Mouse (Mus musculus) hindbrain, embryonic 10.5 days (tissue): ENCODE measurements at regions not wholly inside any gene's neighbourhood (a gene's known extent, or its start where the extent isn't known, plus 50 kb on each side); places are given as distances from the start of the nearest gene placed in this dataset.

Source experiments
- DNase-seq: peaks from one replicate; pipeline ENCODE4 v3.0.0-alpha.2; 2017; ENCODE audit warnings: low spot score
- H3K27ac ChIP-seq: fragments of 300-500 bp; sonication (generic); 2 replicates; pipeline ENCODE4 v1.5.1; 2016; ENCODE audit warnings: mild to moderate bottlenecking, moderate library complexity
- H3K27me3 ChIP-seq: fragments of 300-500 bp; sonication (generic); 2 replicates; pipeline ENCODE4 v1.6.1; 2016; ENCODE audit warnings: mild to moderate bottlenecking; ENCODE audit not compliant: poor library complexity, insufficient read depth, severe bottlenecking
- H3K36me3 ChIP-seq: fragments of 300-500 bp; sonication (generic); 2 replicates; pipeline ENCODE4 v1.6.1; 2016; ENCODE audit warnings: mild to moderate bottlenecking, moderate library complexity
- H3K4me1 ChIP-seq: fragments of 300-500 bp; sonication (generic); replicated peaks from 2 replicates; pipeline ENCODE4 v1.6.1; 2016; ENCODE audit warnings: mild to moderate bottlenecking
- H3K4me3 ChIP-seq: fragments of 300-500 bp; sonication (generic); 2 replicates; pipeline ENCODE4 v1.5.1; 2016; ENCODE audit warnings: mild to moderate bottlenecking, moderate library complexity
- H3K9me3 ChIP-seq: fragments of 300-500 bp; sonication (generic); 2 replicates; pipeline ENCODE4 v1.6.1; 2016; ENCODE audit warnings: mild to moderate bottlenecking, moderate library complexity
- WGBS: fragments of 180-500 bp; shearing (Covaris S2); methylation state at CpG from one replicate; pipeline ENCODE4 v1.1.7; 2016; 5-methylcytosine and 5-hydroxymethylcytosine counted together

DNA sequence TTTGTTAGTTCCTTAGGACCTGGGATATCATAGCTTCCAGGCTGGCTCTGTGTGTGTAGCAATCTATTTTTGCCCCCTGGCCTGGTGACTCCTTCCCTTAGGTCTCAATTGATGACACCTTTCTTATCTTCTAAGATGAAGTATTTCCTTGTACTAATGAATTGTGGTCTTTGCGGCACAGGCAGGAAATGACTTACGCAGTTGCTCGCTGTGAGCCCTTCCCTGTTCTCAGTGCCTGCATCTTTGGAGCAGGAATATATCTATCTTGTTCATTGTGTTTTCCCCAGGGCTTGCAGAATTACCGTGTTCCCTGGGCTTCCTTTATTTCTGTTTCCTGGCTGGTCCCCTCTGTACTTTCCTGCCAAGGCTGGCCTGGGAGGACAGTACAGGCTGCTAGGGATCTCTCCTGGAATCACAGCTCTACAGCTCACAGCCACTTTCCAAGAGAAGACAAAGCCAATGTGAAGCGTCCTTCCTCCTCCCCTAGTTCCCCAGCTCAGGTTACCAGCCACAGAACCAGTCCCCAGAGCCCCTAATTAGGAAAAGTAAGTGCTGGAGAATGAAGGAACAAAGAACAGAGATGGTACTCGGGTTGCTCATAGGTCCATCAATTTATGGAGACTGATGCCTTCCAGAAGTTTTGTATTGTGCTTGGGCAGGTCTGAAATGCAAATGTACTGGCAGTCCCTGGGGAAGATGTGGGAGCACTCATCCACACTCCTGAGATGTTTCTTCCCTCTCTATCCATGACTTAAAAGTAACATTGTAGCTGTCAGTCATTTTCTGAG is 119.2 kb upstream of the Eef2kmt start:
- H3K27me3 ChIP-seq: 0 out of 2 replicates have a peak, but pooled peaks cover 6% of the 10 kb centered on the region
- H3K4me1 ChIP-seq: peaks cover 5% of the 10 kb centered on the region; the same call in 1 of the 2 replicates
- no peaks in the 10 kb centered on the region for H3K36me3 ChIP-seq
- H3K27ac ChIP-seq: no peak overlapping the region
- no peaks in the 10 kb centered on the region for H3K9me3 ChIP-seq
- DNase-seq: peak; percentile 3
- H3K4me3 ChIP-seq: no peak overlapping the region
- 62% methylated on average over 6 of the region's 6 CpGs for WGBS

- WGBS: 90% methylated on average over 4 of the region's 4 CpGs
- Histone ChIP-seq H3K36me3 (no peaks in the 10 kb centered on the region), H3K4me1 (peaks cover 20% of the 10 kb centered on the region), H3K27ac (no peak overlapping the region), H3K4me3 (no peak overlapping the region), H3K27me3 (peaks cover 6% of the 10 kb centered on the region; the same call in 1 of the 2 replicates), H3K9me3 (no peaks in the 10 kb centered on the region)
- no peak for DNase-seq
Measured at GRCm38 (mm10) chr16:5371175-5371893, 115.6 kb upstream of the Eef2kmt start.

DNA sequence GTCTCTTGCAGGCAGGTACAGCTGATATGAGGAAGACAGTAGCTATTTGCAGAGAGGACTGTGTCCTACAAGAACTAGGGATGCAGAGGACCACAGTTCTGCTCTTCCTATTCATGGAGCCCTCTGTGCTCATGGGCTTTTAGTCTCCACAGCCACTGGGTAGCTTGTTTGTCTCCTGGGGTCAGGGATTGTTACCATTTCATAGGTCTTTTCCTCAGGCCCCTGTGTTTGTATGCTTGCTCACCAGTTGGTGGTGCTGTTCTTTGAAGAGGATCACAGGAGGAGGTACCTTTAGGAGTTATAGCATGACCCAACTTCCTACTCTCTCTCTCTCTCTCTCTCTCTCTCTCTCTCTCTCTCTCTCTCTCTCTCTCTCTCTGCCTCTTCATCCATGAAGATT is 114.7 kb upstream of the Eef2kmt start:
- H3K27me3 ChIP-seq: peaks cover 8% of the 10 kb centered on the region; the same call in 1 of the 2 replicates
- H3K36me3 ChIP-seq: no peaks in the 10 kb centered on the region
- H3K4me3 ChIP-seq: no peak overlapping the region
- no peak overlapping the region for H3K27ac ChIP-seq
- DNase-seq: no peak
- H3K9me3 ChIP-seq: no peaks in the 10 kb centered on the region
- H3K4me1 ChIP-seq: peaks cover 22% of the 10 kb centered on the region

DNA sequence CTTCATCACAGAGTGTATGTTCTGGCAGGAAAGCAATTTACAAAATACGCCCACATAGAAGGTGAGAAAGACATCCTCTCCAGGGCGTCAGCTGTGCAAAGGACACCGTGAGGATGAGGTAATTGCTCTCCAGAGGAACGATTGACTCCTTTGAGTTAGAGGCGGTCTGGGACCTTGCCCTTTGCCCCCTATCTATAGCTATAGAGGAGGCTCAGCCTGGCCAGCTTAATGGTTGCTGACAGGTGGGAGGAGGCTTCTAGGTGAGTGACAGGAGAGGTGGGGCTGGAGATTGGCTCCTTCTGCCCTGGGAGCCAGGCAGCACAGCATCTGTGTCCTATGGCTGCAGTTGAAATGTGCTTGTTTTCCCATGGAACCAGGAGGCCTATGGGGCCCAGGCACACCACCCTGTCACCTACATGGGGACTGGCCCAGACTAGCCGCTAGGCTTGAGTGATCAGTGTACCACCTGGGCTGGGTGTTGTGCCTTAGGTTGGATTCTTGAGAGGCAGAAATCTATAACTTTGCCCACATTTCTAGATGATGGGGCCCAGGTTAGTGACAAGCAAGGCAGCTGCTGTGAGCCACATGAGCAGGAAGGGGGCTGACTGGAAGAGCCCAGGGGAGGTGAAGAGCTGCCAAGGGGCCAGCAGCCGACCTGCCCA is 113.2 kb upstream of the Eef2kmt start:
- DNase-seq: peak; percentile 53
- peak overlapping the region; percentile 9; the same call in 1 of the 2 replicates for H3K27ac ChIP-seq
- H3K4me1 ChIP-seq: peaks cover 17% of the 10 kb centered on the region
- H3K9me3 ChIP-seq: no peaks in the 10 kb centered on the region
- no peaks in the 10 kb centered on the region for H3K36me3 ChIP-seq
- WGBS: 27% methylated on average over 7 of the region's 7 CpGs
- peaks cover 17% of the 10 kb centered on the region; the same call in 1 of the 2 replicates for H3K27me3 ChIP-seq
- no peak overlapping the region for H3K4me3 ChIP-seq

- H3K27me3 ChIP-seq: peaks cover 17% of the 10 kb centered on the region; the same call in 1 of the 2 replicates
- H3K36me3 ChIP-seq: no peaks in the 10 kb centered on the region
- peaks cover 17% of the 10 kb centered on the region for H3K4me1 ChIP-seq
- no peak for DNase-seq
- WGBS: 69% methylated on average over 8 of the region's 8 CpGs
- H3K4me3 ChIP-seq: no peak overlapping the region
- H3K27ac ChIP-seq: 0 out of 2 replicates have a peak overlapping the region, but pooled peaks have one; percentile 18
- H3K9me3 ChIP-seq: no peaks in the 10 kb centered on the region
Measured at GRCm38 (mm10) chr16:5368357-5368756, 112.6 kb upstream of the Eef2kmt start.

DNA sequence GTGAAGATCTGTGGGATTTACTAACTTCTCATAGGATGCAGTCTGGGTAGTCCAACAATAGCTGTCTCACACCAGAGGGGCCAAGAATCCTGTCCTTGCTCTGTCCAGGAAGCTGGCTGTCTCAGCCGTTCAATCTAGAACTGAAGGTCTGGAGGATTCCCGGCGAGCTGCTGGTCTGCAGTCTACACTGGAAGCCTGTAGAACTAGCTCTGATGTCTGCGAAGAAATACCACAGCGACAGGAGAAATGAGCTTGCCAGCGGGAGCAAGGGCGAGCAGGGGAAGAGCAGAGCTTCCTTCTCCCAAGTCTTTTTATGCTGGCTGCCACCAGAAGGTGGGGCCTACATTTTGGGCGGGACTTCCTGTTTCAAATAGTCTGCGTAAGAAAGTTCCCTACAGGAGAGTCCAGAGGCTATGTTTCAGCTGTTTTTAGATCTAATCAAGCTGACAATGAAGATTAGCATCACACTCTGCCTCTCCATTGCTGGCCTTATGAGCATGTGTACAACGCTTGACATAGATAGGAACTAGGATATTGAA is 111.9 kb upstream of the Eef2kmt start:
- Histone ChIP-seq H3K4me1 (peaks cover 17% of the 10 kb centered on the region), H3K36me3 (no peaks in the 10 kb centered on the region), H3K27ac (no peak overlapping the region), H3K9me3 (no peaks in the 10 kb centered on the region), H3K4me3 (no peak overlapping the region), H3K27me3 (peaks cover 17% of the 10 kb centered on the region; the same call in 1 of the 2 replicates)
- 83% methylated on average over 10 of the region's 10 CpGs for WGBS
- no peak for DNase-seq

- H3K4me1 ChIP-seq: peaks cover 17% of the 10 kb centered on the region
- no peak overlapping the region for H3K4me3 ChIP-seq
- peaks cover 17% of the 10 kb centered on the region; the same call in 1 of the 2 replicates for H3K27me3 ChIP-seq
- 90% methylated on average over 3 of the region's 3 CpGs for WGBS
- H3K9me3 ChIP-seq: no peaks in the 10 kb centered on the region
- H3K27ac ChIP-seq: no peak overlapping the region
- no peak for DNase-seq
- no peaks in the 10 kb centered on the region for H3K36me3 ChIP-seq
Measured at GRCm38 (mm10) chr16:5366021-5366420, 110.2 kb upstream of the Eef2kmt start.

DNA sequence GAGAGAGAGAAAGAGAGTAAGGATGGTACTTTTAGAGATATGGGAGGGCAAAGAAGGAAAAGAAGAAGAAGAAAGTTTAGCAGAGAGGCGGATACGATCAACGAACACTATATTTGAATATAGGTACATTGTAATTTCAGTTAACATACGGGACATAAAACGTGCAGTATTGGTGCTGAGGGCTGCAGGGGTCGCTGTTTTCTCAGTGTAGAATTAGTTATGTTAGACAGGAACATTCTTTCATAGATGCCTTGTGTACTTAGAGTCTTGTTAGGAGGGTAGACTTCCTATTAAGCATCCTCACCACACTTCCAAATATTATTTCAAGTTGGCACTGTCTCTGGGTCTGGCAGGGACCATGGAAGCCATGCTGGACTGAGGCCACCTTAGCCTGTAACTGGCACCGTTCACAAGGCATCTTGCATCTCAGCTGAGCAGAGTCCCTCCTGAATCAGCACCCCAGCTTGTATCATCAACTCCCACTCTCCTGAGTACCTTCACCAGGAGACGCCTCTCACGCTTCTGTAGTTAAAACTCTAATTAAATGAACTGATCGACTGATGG is 107.3 kb upstream of the Eef2kmt start:
- WGBS: 78% methylated on average over 10 of the region's 10 CpGs
- Histone ChIP-seq H3K9me3 (0 out of 2 replicates have a peak, but pooled peaks cover under 1% of the 10 kb centered on the region), H3K4me3 (no peak overlapping the region), H3K36me3 (no peaks in the 10 kb centered on the region), H3K27ac (no peak overlapping the region), H3K4me1 (0 out of 2 replicates have a peak, but pooled peaks cover 2% of the 10 kb centered on the region), H3K27me3 (peaks cover 11% of the 10 kb centered on the region; the same call in 1 of the 2 replicates)
- no peak for DNase-seq

DNA sequence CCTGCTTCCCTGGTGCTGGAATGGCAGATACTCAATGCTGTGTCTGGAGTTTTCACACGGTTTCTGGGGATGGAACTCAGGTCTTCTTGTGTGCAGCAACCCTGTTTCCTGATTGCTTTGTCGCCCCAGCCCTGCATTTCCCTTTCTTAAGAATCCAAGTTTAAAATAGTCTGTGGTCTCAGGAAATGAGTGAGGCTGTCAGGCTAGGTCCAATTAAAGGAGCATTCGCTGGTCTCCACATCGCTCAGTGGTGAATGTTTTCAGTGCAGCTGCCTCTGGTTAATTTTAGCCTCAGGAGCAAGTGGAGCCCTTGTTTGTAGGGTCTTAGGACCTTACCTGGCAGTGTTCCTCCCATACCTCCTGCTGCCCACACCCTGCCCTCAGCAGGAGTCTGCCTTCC is 103.4 kb upstream of the Eef2kmt start:
- Histone ChIP-seq H3K27me3 (no peaks in the 10 kb centered on the region; the same call in 1 of the 2 replicates), H3K4me3 (no peak overlapping the region), H3K9me3 (peaks cover 14% of the 10 kb centered on the region; the same call in 1 of the 2 replicates), H3K36me3 (no peaks in the 10 kb centered on the region), H3K27ac (no peak overlapping the region), H3K4me1 (no peaks in the 10 kb centered on the region)
- 80% methylated on average over 4 of the region's 4 CpGs for WGBS
- no peak for DNase-seq

DNA sequence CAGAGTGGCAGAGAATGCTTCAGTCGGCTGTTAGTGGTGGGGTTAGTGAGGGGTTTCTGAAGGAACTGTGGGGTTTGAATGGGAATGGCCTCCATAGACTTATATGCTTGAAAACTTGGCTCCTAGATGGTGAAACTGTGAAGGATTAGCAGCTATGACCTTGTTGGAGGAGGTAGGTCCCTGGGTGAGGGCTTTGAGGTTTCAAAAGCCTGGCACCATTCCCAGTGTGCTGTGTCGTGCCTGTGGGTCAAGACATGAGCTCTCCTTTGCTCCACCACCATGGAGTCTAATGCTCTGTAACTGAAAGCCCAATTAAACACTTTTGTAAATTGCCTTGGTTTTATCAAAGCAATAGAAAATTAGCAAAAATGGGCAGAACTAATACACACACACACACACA is 98.1 kb upstream of the Eef2kmt start:
- WGBS: 84% methylated on average over 2 of the region's 2 CpGs
- Histone ChIP-seq H3K36me3 (no peaks in the 10 kb centered on the region), H3K9me3 (peaks cover 14% of the 10 kb centered on the region; the same call in 1 of the 2 replicates), H3K4me1 (peaks cover 15% of the 10 kb centered on the region), H3K27ac (no peak overlapping the region), H3K4me3 (no peak overlapping the region), H3K27me3 (peaks cover 12% of the 10 kb centered on the region; the same call in 1 of the 2 replicates)
- DNase-seq: no peak

GRCm38 (mm10) chr16:5351890-5352571 is 96.2 kb upstream of the Eef2kmt start:
- Histone ChIP-seq H3K27me3 (peaks cover 12% of the 10 kb centered on the region; the same call in 1 of the 2 replicates), H3K36me3 (no peaks in the 10 kb centered on the region), H3K27ac (no peak overlapping the region), H3K4me1 (peaks cover 15% of the 10 kb centered on the region), H3K4me3 (peak overlapping the region; percentile 27), H3K9me3 (0 out of 2 replicates have a peak, but pooled peaks cover 5% of the 10 kb centered on the region)
- peak; percentile 59 for DNase-seq
- WGBS: 9% methylated on average over 18 of the region's 18 CpGs
